Mouse (Mus musculus) kidney, adult 10 weeks (tissue): ENCODE data around the gene Akr1c21. TPM values are rescaled to one million over a fixed set of nuclear protein-coding genes. Genes with fewer than 3 reads are reported as not detected.

Experiments used
- polyA plus RNA-seq: library from polyadenylated mRNA; stranded (reverse); fragments of 350-450 nt; fragmentation: Illumina TruSeq; extraction: RNeasy Lipid Tissue Mini Kit (QIAGEN cat#74804); gene quantifications from one replicate; pipeline ENCODE4 v1.2.3, GENCODE M21; 2014; ENCODE audit warnings: low read depth, low replicate concordance

Akr1c21 gene
- 3,787 TPM for polyA plus RNA-seq

DNA sequence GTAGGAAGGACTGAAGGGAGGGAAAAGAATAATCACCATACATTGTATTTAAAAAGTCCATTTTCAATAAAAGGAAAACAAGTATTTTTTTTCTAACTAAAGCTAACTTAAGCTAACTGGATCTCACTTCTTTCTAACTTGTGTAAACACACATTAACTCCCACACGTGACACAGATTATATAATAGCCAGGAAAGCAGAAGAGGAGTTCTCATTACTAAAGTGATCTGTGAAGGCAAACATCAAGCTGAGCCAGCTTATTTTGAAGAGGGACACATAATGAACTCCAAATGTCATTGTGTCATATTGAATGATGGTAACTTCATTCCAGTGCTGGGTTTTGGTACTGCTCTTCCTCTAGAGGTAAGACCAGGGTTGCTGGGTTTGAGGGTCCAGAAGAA, at the start of gene Akr1c21:
Gene Akr1c21, plus strand, starts transcription at position 205 of the 400 bp plus-strand sequence.

DNA sequence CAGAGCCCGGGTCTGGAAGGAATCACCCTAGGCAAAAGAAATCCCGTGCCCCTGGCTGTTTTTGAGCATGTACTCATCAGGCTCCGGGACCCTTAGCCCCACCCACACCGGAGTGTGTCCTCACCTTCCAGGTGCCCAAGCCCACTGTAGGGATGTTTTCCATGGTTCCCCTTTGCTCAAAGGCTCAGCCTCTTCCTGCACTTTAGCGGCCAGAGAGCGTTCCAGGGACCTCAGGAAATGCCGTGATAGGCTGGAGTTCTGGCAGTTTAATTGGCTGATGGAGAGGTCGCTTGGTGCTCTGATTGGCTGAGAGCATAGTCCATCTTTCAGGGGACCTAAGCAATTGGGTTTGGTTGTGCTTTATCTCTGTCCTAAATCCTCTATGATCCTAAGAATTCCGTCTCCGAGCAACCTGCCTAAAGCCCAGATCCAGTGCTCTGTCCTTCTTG, 35.1 kb downstream of the Akr1c21 start, which contains the start of gene Akr1e1:
Gene Akr1e1, minus strand, starts transcription at position 214 of the 449 bp plus-strand sequence.

Other genes with a start within 250 kb of the Akr1c21 start
- 2.0 TPM for gene Akr1c6, start 139.8 kb upstream of the Akr1c21 start, polyA plus RNA-seq
- gene Akr1c20, start 50.7 kb upstream of the Akr1c21 start, polyA plus RNA-seq, result 10.9 TPM
- 89.1 TPM for gene Akr1e1, start 35.1 kb downstream of the Akr1c21 start, polyA plus RNA-seq